Mouse (Mus musculus) intestine, embryonic 14.5 days (tissue): ENCODE data around the gene Rptor. TPM values are rescaled to one million over a fixed set of nuclear protein-coding genes. Genes with fewer than 3 reads are reported as not detected.

ENCODE experiments used
- ATAC-seq: fragments of 200-750 bp; cut with Nextera tagmentation; replicated peaks from 2 replicates; pipeline ENCODE4 v1.8.0; 2017; ENCODE audit warnings: low read depth, moderate number of reproducible peaks, moderate TSS enrichment, moderate library complexity; ENCODE audit not compliant: low FRiP score, low TSS enrichment
- DNase-seq: peaks from one replicate; pipeline ENCODE4 v3.0.0-alpha.2; 2018; ENCODE audit warnings: low spot score
- H3K27ac ChIP-seq: fragments of 300-500 bp; sonication (generic); 2 replicates; pipeline ENCODE4 v1.5.1; 2014; ENCODE audit warnings: low read depth, mild to moderate bottlenecking, control low read depth
- H3K27me3 ChIP-seq: fragments of 300-500 bp; sonication (generic); replicated peaks from 2 replicates; pipeline ENCODE4 v1.6.1; 2014; ENCODE audit warnings: low read length, control low read depth; ENCODE audit not compliant: control insufficient read depth, insufficient read depth
- H3K36me3 ChIP-seq: fragments of 300-500 bp; sonication (generic); 2 replicates; pipeline ENCODE4 v1.6.1; 2014; ENCODE audit warnings: low read length, control low read depth; ENCODE audit not compliant: control insufficient read depth, insufficient read depth
- H3K4me1 ChIP-seq: fragments of 300-500 bp; sonication (generic); replicated peaks from 2 replicates; pipeline ENCODE4 v1.6.1; 2014; ENCODE audit warnings: low read length, control low read depth, mixed read lengths; ENCODE audit not compliant: control insufficient read depth, insufficient read depth
- H3K4me2 ChIP-seq: fragments of 300-500 bp; sonication (generic); 2 replicates; pipeline ENCODE4 v1.6.1; 2014; ENCODE audit warnings: low read length
- H3K4me3 ChIP-seq: fragments of 300-500 bp; sonication (generic); 2 replicates; pipeline ENCODE4 v1.5.1; 2014; ENCODE audit warnings: low read depth, low read length, control low read depth, mixed read lengths
- H3K9ac ChIP-seq: fragments of 300-500 bp; sonication (generic); 2 replicates; pipeline ENCODE4 v1.6.1; 2014; ENCODE audit warnings: mild to moderate bottlenecking, low read length
- H3K9me3 ChIP-seq: fragments of 300-500 bp; sonication (generic); 2 replicates; pipeline ENCODE4 v1.6.1; 2016; ENCODE audit warnings: low read length, control low read depth; ENCODE audit not compliant: control insufficient read depth
- WGBS: fragments of 180-500 bp; shearing (Covaris S2); extraction: QIAGEN DNeasy Blood & Tissue Kit; methylation state at CpG from one replicate; pipeline ENCODE4 v1.1.7; 2014; 5-methylcytosine and 5-hydroxymethylcytosine counted together
- polyA plus RNA-seq: library from polyadenylated mRNA; unstranded; fragments of >200 nt; fragmentation: Nextera tagmentation; extraction: Ambion mirVana; gene quantifications from 2 replicates; pipeline ENCODE4 v1.2.1, GENCODE M21; 2014

The Rptor gene
- polyA plus RNA-seq, 1 experiment from 2014 or later = 12.9 TPM

- no peak overlapping the region for H3K27ac ChIP-seq
- no peaks in the 10 kb centered on the region for H3K4me1 ChIP-seq
- ATAC-seq = no peak
- no peaks in the 10 kb centered on the region for H3K9me3 ChIP-seq
- H3K9ac ChIP-seq = no peak overlapping the region
- no peaks in the 10 kb centered on the region for H3K36me3 ChIP-seq
- no peak overlapping the region for H3K4me2 ChIP-seq
- H3K27me3 ChIP-seq = peaks cover 16% of the 10 kb centered on the region; the same call in 1 of the 2 replicates
- DNase-seq = no peak
- WGBS = 61% methylated on average over 7 of the region's 7 CpGs
- H3K4me3 ChIP-seq = no peak overlapping the region
Measured at GRCm38 (mm10) chr11:119565021-119565420, 37.7 kb upstream of the Rptor start.

GRCm38 (mm10) chr11:119565684-119566083 lies 37.0 kb upstream of the Rptor start:
- WGBS = 40% methylated on average over 10 of the region's 10 CpGs

GRCm38 (mm10) chr11:119566188-119566587 lies 36.5 kb upstream of the Rptor start:
- H3K9ac ChIP-seq = no peak overlapping the region
- WGBS = 50% methylated on average over 5 of the region's 5 CpGs

More at GRCm38 (mm10) chr11:119565684-119566083, 37.0 kb upstream of the Rptor start:
- no peaks in the 10 kb centered on the region for H3K9me3 ChIP-seq
- ATAC-seq (no peak), DNase-seq (no peak)
- H3K4me3 ChIP-seq = no peak overlapping the region
- H3K9ac ChIP-seq = no peak overlapping the region
- no peak overlapping the region for H3K4me2 ChIP-seq
- H3K36me3 ChIP-seq = no peaks in the 10 kb centered on the region
- H3K27me3 ChIP-seq = peaks cover 16% of the 10 kb centered on the region; the same call in 1 of the 2 replicates
- no peak overlapping the region for H3K27ac ChIP-seq
- H3K4me1 ChIP-seq = no peaks in the 10 kb centered on the region

GRCm38 (mm10) chr11:119572316-119573010 lies 30.2 kb upstream of the Rptor start:
- WGBS = 62% methylated on average over 15 of the region's 15 CpGs
- H3K27ac ChIP-seq = no peak overlapping the region
- H3K9ac ChIP-seq = no peak overlapping the region
- H3K9me3 ChIP-seq = no peaks in the 10 kb centered on the region
- no peak overlapping the region for H3K4me3 ChIP-seq
- H3K4me1 ChIP-seq = peaks cover 9% of the 10 kb centered on the region
- H3K27me3 ChIP-seq = no peaks in the 10 kb centered on the region
- no peak for DNase-seq
- no peak for ATAC-seq
- H3K4me2 ChIP-seq = no peak overlapping the region
- no peaks in the 10 kb centered on the region for H3K36me3 ChIP-seq

More at GRCm38 (mm10) chr11:119566188-119566587, 36.5 kb upstream of the Rptor start:
- H3K4me1 ChIP-seq = no peaks in the 10 kb centered on the region
- H3K27ac ChIP-seq = no peak overlapping the region
- H3K4me2 ChIP-seq = no peak overlapping the region
- peaks cover 16% of the 10 kb centered on the region; the same call in 1 of the 2 replicates for H3K27me3 ChIP-seq
- ATAC-seq (no peak), DNase-seq (no peak)
- no peak overlapping the region for H3K4me3 ChIP-seq
- no peaks in the 10 kb centered on the region for H3K9me3 ChIP-seq
- no peaks in the 10 kb centered on the region for H3K36me3 ChIP-seq

- ATAC-seq = no peak
- no peaks in the 10 kb centered on the region for H3K36me3 ChIP-seq
- peaks cover 9% of the 10 kb centered on the region for H3K4me1 ChIP-seq
- no peaks in the 10 kb centered on the region for H3K9me3 ChIP-seq
- H3K27ac ChIP-seq = no peak overlapping the region
- H3K27me3 ChIP-seq = no peaks in the 10 kb centered on the region
- no peak overlapping the region for H3K4me2 ChIP-seq
- WGBS = 9% methylated on average over 4 of the region's 4 CpGs
- no peak overlapping the region for H3K4me3 ChIP-seq
- no peak overlapping the region for H3K9ac ChIP-seq
- no peak for DNase-seq
Measured at GRCm38 (mm10) chr11:119576855-119577254, 25.9 kb upstream of the Rptor start.

- no peak overlapping the region for H3K4me3 ChIP-seq
- DNase-seq (no peak), ATAC-seq (no peak)
- peaks cover 9% of the 10 kb centered on the region for H3K4me1 ChIP-seq
- WGBS = 93% methylated on average over 2 of the region's 2 CpGs
- H3K27me3 ChIP-seq = no peaks in the 10 kb centered on the region
- H3K36me3 ChIP-seq = no peaks in the 10 kb centered on the region
- H3K27ac ChIP-seq = no peak overlapping the region
- H3K4me2 ChIP-seq = no peak overlapping the region
- H3K9ac ChIP-seq = no peak overlapping the region
- no peaks in the 10 kb centered on the region for H3K9me3 ChIP-seq
Measured at GRCm38 (mm10) chr11:119577721-119578120, 25.0 kb upstream of the Rptor start.

GRCm38 (mm10) chr11:119586511-119586910 lies 16.2 kb upstream of the Rptor start:
- DNase-seq (no peak), ATAC-seq (no peak)
- Histone ChIP-seq H3K27me3 (no peaks in the 10 kb centered on the region), H3K36me3 (no peaks in the 10 kb centered on the region), H3K4me2 (no peak overlapping the region), H3K4me3 (no peak overlapping the region), H3K27ac (no peak overlapping the region), H3K9me3 (no peaks in the 10 kb centered on the region), H3K9ac (no peak overlapping the region), H3K4me1 (peaks cover 6% of the 10 kb centered on the region)
- 62% methylated on average over 4 of the region's 4 CpGs for WGBS

- no peaks in the 10 kb centered on the region for H3K9me3 ChIP-seq
- no peaks in the 10 kb centered on the region for H3K27me3 ChIP-seq
- no peaks in the 10 kb centered on the region for H3K36me3 ChIP-seq
- ATAC-seq (no peak), DNase-seq (no peak)
- H3K4me2 ChIP-seq = no peak overlapping the region
- no peak overlapping the region for H3K9ac ChIP-seq
- 47% methylated on average over 5 of the region's 5 CpGs for WGBS
- H3K4me3 ChIP-seq = no peak overlapping the region
- H3K4me1 ChIP-seq = peaks cover 6% of the 10 kb centered on the region
- no peak overlapping the region for H3K27ac ChIP-seq
Measured at GRCm38 (mm10) chr11:119587112-119587511, 15.6 kb upstream of the Rptor start.

- Histone ChIP-seq H3K9me3 (no peaks in the 10 kb centered on the region), H3K4me1 (peaks cover 6% of the 10 kb centered on the region), H3K27me3 (no peaks in the 10 kb centered on the region), H3K9ac (no peak overlapping the region), H3K36me3 (no peaks in the 10 kb centered on the region), H3K27ac (no peak overlapping the region), H3K4me2 (no peak overlapping the region), H3K4me3 (no peak overlapping the region)
- DNase-seq = no peak
- ATAC-seq = no peak
- 81% methylated on average over 7 of the region's 7 CpGs for WGBS
Measured at GRCm38 (mm10) chr11:119589242-119589641, 13.5 kb upstream of the Rptor start.
